Mouse (Mus musculus) embryonic facial prominence, embryonic 14.5 days (tissue): ENCODE results near the gene Rnaseh2c. TPM values are rescaled to one million over a fixed set of nuclear protein-coding genes. Genes with fewer than 3 reads are reported as not detected.

Source experiments
- ATAC-seq: fragments of 200-750 bp; cut with Nextera tagmentation; 2 replicates; pipeline ENCODE4 v1.8.0; 2017; ENCODE audit warnings: low read depth, moderate number of reproducible peaks, moderate TSS enrichment
- DNase-seq: peaks from one replicate; pipeline ENCODE4 v3.0.0-alpha.2; 2015; ENCODE audit warnings: low spot score
- H3K27ac ChIP-seq: fragments of 300-500 bp; sonication (generic); replicated peaks from 2 replicates; pipeline ENCODE4 v1.5.1; 2014; ENCODE audit warnings: low read depth, mild to moderate bottlenecking, low read length, moderate library complexity
- H3K27me3 ChIP-seq: fragments of 300-500 bp; sonication (generic); replicated peaks from 2 replicates; pipeline ENCODE4 v1.6.1; 2014; ENCODE audit warnings: low read length; ENCODE audit not compliant: control insufficient read depth, insufficient read depth
- H3K36me3 ChIP-seq: fragments of 300-500 bp; sonication (generic); 2 replicates; pipeline ENCODE4 v1.6.1; 2014; ENCODE audit warnings: low read length, mixed read lengths; ENCODE audit not compliant: control insufficient read depth, insufficient read depth
- H3K4me1 ChIP-seq: fragments of 300-500 bp; sonication (generic); 2 replicates; pipeline ENCODE4 v1.6.1; 2014; ENCODE audit warnings: antibody characterized with exemption, low read length; ENCODE audit not compliant: control insufficient read depth, insufficient read depth
- H3K4me2 ChIP-seq: fragments of 300-500 bp; sonication (generic); 2 replicates; pipeline ENCODE4 v1.6.1; 2014; ENCODE audit warnings: low read depth, mild to moderate bottlenecking, low read length, moderate library complexity, mixed read lengths
- H3K4me3 ChIP-seq: fragments of 300-500 bp; sonication (generic); 2 replicates; pipeline ENCODE4 v1.5.1; 2014; ENCODE audit warnings: low read depth, mild to moderate bottlenecking, low read length
- H3K9ac ChIP-seq: fragments of 300-500 bp; sonication (generic); 2 replicates; pipeline ENCODE4 v1.6.1; 2014; ENCODE audit warnings: low read depth, mild to moderate bottlenecking, low read length, moderate library complexity, mixed read lengths
- H3K9me3 ChIP-seq: fragments of 300-500 bp; sonication (generic); 2 replicates; pipeline ENCODE4 v1.6.1; 2016; ENCODE audit warnings: low read length; ENCODE audit not compliant: control insufficient read depth
- WGBS: fragments of 180-500 bp; shearing (Covaris S2); extraction: QIAGEN DNeasy Blood & Tissue Kit; methylation state at CpG from one replicate; pipeline ENCODE4 v1.1.7; 2014; 5-methylcytosine and 5-hydroxymethylcytosine counted together
- polyA plus RNA-seq: library from polyadenylated mRNA; unstranded; fragments of >200 nt; fragmentation: Nextera tagmentation; extraction: Ambion mirVana; gene quantifications from 2 replicates; pipeline ENCODE4 v1.2.1, GENCODE M21; 2014

The Rnaseh2c gene
- polyA plus RNA-seq, 1 experiment from 2014 or later = 94.8 TPM

GRCm38 (mm10) chr19:5591888-5592287 lies 9.8 kb upstream of the Rnaseh2c start:
- H3K9ac ChIP-seq = no peak overlapping the region
- no peaks in the 10 kb centered on the region for H3K4me1 ChIP-seq
- no peaks in the 10 kb centered on the region for H3K27me3 ChIP-seq
- 92% methylated on average over 6 of the region's 6 CpGs for WGBS
- H3K9me3 ChIP-seq = no peaks in the 10 kb centered on the region
- H3K4me3 ChIP-seq = no peak overlapping the region
- ATAC-seq (no peak), DNase-seq (no peak)
- no peak overlapping the region for H3K27ac ChIP-seq
- no peaks in the 10 kb centered on the region for H3K36me3 ChIP-seq
- H3K4me2 ChIP-seq = no peak overlapping the region

- Histone ChIP-seq H3K9ac (no peak overlapping the region), H3K36me3 (peaks cover 15% of the 10 kb centered on the region), H3K4me2 (no peak overlapping the region), H3K9me3 (no peaks in the 10 kb centered on the region), H3K4me3 (no peak overlapping the region), H3K27me3 (no peaks in the 10 kb centered on the region), H3K27ac (no peak overlapping the region), H3K4me1 (peaks cover 11% of the 10 kb centered on the region)
- 75% methylated on average over 4 of the region's 4 CpGs for WGBS
- no peak for DNase-seq
- no peak for ATAC-seq
Observed at GRCm38 (mm10) chr19:5599224-5599623, 2.4 kb upstream of the Rnaseh2c start.

GRCm38 (mm10) chr19:5603664-5604063 lies 2.0 kb downstream of the Rnaseh2c start:
- Histone ChIP-seq H3K27ac (no peak overlapping the region), H3K36me3 (peaks cover 59% of the 10 kb centered on the region), H3K27me3 (no peaks in the 10 kb centered on the region), H3K4me3 (no peak overlapping the region), H3K9me3 (no peaks in the 10 kb centered on the region), H3K4me1 (peaks cover 11% of the 10 kb centered on the region), H3K4me2 (no peak overlapping the region), H3K9ac (no peak overlapping the region)
- 79% methylated on average over 7 of the region's 7 CpGs for WGBS
- ATAC-seq (no peak), DNase-seq (no peak)

- 92% methylated on average over 7 of the region's 7 CpGs for WGBS
Observed at GRCm38 (mm10) chr19:5605126-5605525, 3.5 kb downstream of the Rnaseh2c start.

GRCm38 (mm10) chr19:5606196-5606595 lies 4.5 kb downstream of the Rnaseh2c start:
- H3K9me3 ChIP-seq = no peaks in the 10 kb centered on the region
- DNase-seq (no peak), ATAC-seq (no peak)
- 85% methylated on average over 8 of the region's 8 CpGs for WGBS
- H3K27me3 ChIP-seq = no peaks in the 10 kb centered on the region
- H3K36me3 ChIP-seq = peaks cover 59% of the 10 kb centered on the region
- H3K4me2 ChIP-seq = no peak overlapping the region
- peaks cover 15% of the 10 kb centered on the region for H3K4me1 ChIP-seq
- H3K9ac ChIP-seq = no peak overlapping the region
- H3K4me3 ChIP-seq = no peak overlapping the region
- H3K27ac ChIP-seq = no peak overlapping the region

More at GRCm38 (mm10) chr19:5605126-5605525, 3.5 kb downstream of the Rnaseh2c start:
- ATAC-seq (no peak), DNase-seq (no peak)
- H3K27ac ChIP-seq = no peak overlapping the region
- peaks cover 59% of the 10 kb centered on the region for H3K36me3 ChIP-seq
- no peak overlapping the region for H3K4me2 ChIP-seq
- no peaks in the 10 kb centered on the region for H3K27me3 ChIP-seq
- H3K4me3 ChIP-seq = no peak overlapping the region
- H3K4me1 ChIP-seq = peaks cover 15% of the 10 kb centered on the region
- H3K9ac ChIP-seq = no peak overlapping the region
- H3K9me3 ChIP-seq = no peaks in the 10 kb centered on the region

GRCm38 (mm10) chr19:5607705-5608410 lies 6.2 kb downstream of the Rnaseh2c start:
- Histone ChIP-seq H3K9ac (no peak overlapping the region), H3K9me3 (no peaks in the 10 kb centered on the region), H3K27ac (no peak overlapping the region), H3K4me3 (no peak overlapping the region), H3K4me2 (no peak overlapping the region), H3K4me1 (peaks cover 9% of the 10 kb centered on the region), H3K36me3 (peaks cover 58% of the 10 kb centered on the region), H3K27me3 (no peaks in the 10 kb centered on the region)
- ATAC-seq (no peak), DNase-seq (no peak)
- WGBS = 94% methylated on average over 26 of the region's 26 CpGs

GRCm38 (mm10) chr19:5608707-5609106 lies 7.0 kb downstream of the Rnaseh2c start:
- Histone ChIP-seq H3K4me2 (peak overlapping the region; percentile 68), H3K36me3 (peaks cover 49% of the 10 kb centered on the region), H3K27ac (no peak overlapping the region), H3K9ac (peak overlapping the region; percentile 83; the same call in 1 of the 2 replicates), H3K9me3 (no peaks in the 10 kb centered on the region), H3K27me3 (no peaks in the 10 kb centered on the region), H3K4me1 (peaks cover 4% of the 10 kb centered on the region), H3K4me3 (peak overlapping the region; percentile 58)
- WGBS = 93% methylated on average over 9 of the region's 13 CpGs
- DNase-seq (no peak), ATAC-seq (no peak)

GRCm38 (mm10) chr19:5609171-5609546 lies 7.5 kb downstream of the Rnaseh2c start:
- Histone ChIP-seq H3K36me3 (peaks cover 45% of the 10 kb centered on the region), H3K4me1 (peaks cover 4% of the 10 kb centered on the region), H3K27me3 (no peaks in the 10 kb centered on the region), H3K4me3 (peak overlapping the region; percentile 58), H3K27ac (peak overlapping the region; percentile 98; the same call in 1 of the 2 replicates), H3K9me3 (no peaks in the 10 kb centered on the region), H3K9ac (peak overlapping the region; percentile 83), H3K4me2 (peak overlapping the region; percentile 68)
- WGBS = 54% methylated on average over 10 of the region's 10 CpGs
- no peak for ATAC-seq
- DNase-seq = no peak
